Mouse (Mus musculus) forebrain, embryonic 13.5 days (tissue): Measurements from ENCODE around the gene March9. TPM values are rescaled to one million over a fixed set of nuclear protein-coding genes. Genes with fewer than 3 reads are reported as not detected.

ENCODE experiments used
- ATAC-seq: fragments of 200-750 bp; cut with Nextera tagmentation; 2 replicates; pipeline ENCODE4 v1.8.0; 2017
- H3K27ac ChIP-seq: fragments of 300-500 bp; sonication (generic); 2 replicates; pipeline ENCODE4 v1.5.1; 2015; ENCODE audit warnings: inconsistent platforms, mild to moderate bottlenecking, moderate library complexity
- H3K27me3 ChIP-seq: fragments of 300-500 bp; sonication (generic); 2 replicates; pipeline ENCODE4 v1.6.1; 2015; ENCODE audit warnings: mild to moderate bottlenecking, inconsistent platforms
- H3K36me3 ChIP-seq: fragments of 300-500 bp; sonication (generic); 2 replicates; pipeline ENCODE4 v1.6.1; 2015; ENCODE audit warnings: mild to moderate bottlenecking, inconsistent platforms; ENCODE audit not compliant: poor library complexity, severe bottlenecking
- H3K4me1 ChIP-seq: fragments of 300-500 bp; sonication (generic); 2 replicates; pipeline ENCODE4 v1.6.1; 2015; ENCODE audit warnings: inconsistent platforms
- H3K4me2 ChIP-seq: fragments of 300-500 bp; sonication (generic); 2 replicates; pipeline ENCODE4 v1.6.1; 2015; ENCODE audit warnings: inconsistent platforms, mild to moderate bottlenecking, moderate library complexity
- H3K4me3 ChIP-seq: fragments of 300-500 bp; sonication (generic); 2 replicates; pipeline ENCODE4 v1.5.1; 2015; ENCODE audit warnings: mild to moderate bottlenecking, inconsistent platforms
- H3K9ac ChIP-seq: fragments of 300-500 bp; sonication (generic); 2 replicates; pipeline ENCODE4 v1.6.1; 2015; ENCODE audit warnings: mild to moderate bottlenecking, inconsistent platforms
- H3K9me3 ChIP-seq: fragments of 300-500 bp; sonication (generic); replicated peaks from 2 replicates; pipeline ENCODE4 v1.6.1; 2016; ENCODE audit warnings: inconsistent platforms
- WGBS: fragments of 180-500 bp; shearing (Covaris S2); methylation state at CpG from one replicate; pipeline ENCODE4 v1.1.7; 2015; 5-methylcytosine and 5-hydroxymethylcytosine counted together
- polyA plus RNA-seq: library from polyadenylated mRNA; unstranded; fragments of >200 nt; fragmentation: Nextera tagmentation; extraction: Ambion mirVana; gene quantifications from 2 replicates; pipeline ENCODE4 v1.2.1, GENCODE M21; 2015

Gene March9
- polyA plus RNA-seq, 1 experiment from 2014 or later = 4.0 TPM

- peak overlapping the region; percentile 51 for H3K9ac ChIP-seq
- 7% methylated on average over 45 of the region's 51 CpGs for WGBS
Observed at GRCm38 (mm10) chr10:127091507-127092396, 31.8 kb upstream of the March9 start.

GRCm38 (mm10) chr10:127090560-127091411 lies 30.8 kb upstream of the March9 start:
- Histone ChIP-seq H3K4me3 (peak overlapping the region; percentile 36), H3K27ac (no peak overlapping the region), H3K4me1 (peaks cover 29% of the 10 kb centered on the region), H3K9ac (peak overlapping the region; percentile 51), H3K36me3 (peaks cover 20% of the 10 kb centered on the region), H3K27me3 (peaks cover 63% of the 10 kb centered on the region), H3K9me3 (no peaks in the 10 kb centered on the region), H3K4me2 (peak overlapping the region; percentile 59)
- ATAC-seq = peak; percentile 25
- 6% methylated on average over 57 of the region's 57 CpGs for WGBS

More at GRCm38 (mm10) chr10:127091507-127092396, 31.8 kb upstream of the March9 start:
- peak overlapping the region; percentile 36 for H3K4me3 ChIP-seq
- H3K4me2 ChIP-seq = peak overlapping the region; percentile 59
- H3K27me3 ChIP-seq = peaks cover 62% of the 10 kb centered on the region
- H3K27ac ChIP-seq = no peak overlapping the region
- H3K4me1 ChIP-seq = peaks cover 29% of the 10 kb centered on the region
- peak; percentile 53 for ATAC-seq
- H3K9me3 ChIP-seq = no peaks in the 10 kb centered on the region
- peaks cover 27% of the 10 kb centered on the region for H3K36me3 ChIP-seq

- Histone ChIP-seq H3K4me3 (no peak overlapping the region), H3K4me2 (no peak overlapping the region), H3K27ac (no peak overlapping the region), H3K27me3 (peaks cover 71% of the 10 kb centered on the region), H3K9me3 (no peaks in the 10 kb centered on the region), H3K9ac (no peak overlapping the region), H3K4me1 (peaks cover 28% of the 10 kb centered on the region), H3K36me3 (peaks cover 18% of the 10 kb centered on the region)
- no peak for ATAC-seq
- WGBS = 70% methylated on average over 6 of the region's 6 CpGs
Observed at GRCm38 (mm10) chr10:127085633-127086032, 25.6 kb upstream of the March9 start.

GRCm38 (mm10) chr10:127085052-127085451 lies 25.1 kb upstream of the March9 start:
- H3K27me3 ChIP-seq = peaks cover 71% of the 10 kb centered on the region
- 88% methylated on average over 9 of the region's 9 CpGs for WGBS
- H3K9ac ChIP-seq = no peak overlapping the region
- H3K4me3 ChIP-seq = no peak overlapping the region
- peaks cover 29% of the 10 kb centered on the region for H3K4me1 ChIP-seq
- no peaks in the 10 kb centered on the region for H3K9me3 ChIP-seq
- H3K36me3 ChIP-seq = peaks cover 18% of the 10 kb centered on the region
- H3K4me2 ChIP-seq = no peak overlapping the region
- no peak overlapping the region for H3K27ac ChIP-seq
- ATAC-seq = no peak

GRCm38 (mm10) chr10:127083915-127084306 lies 23.9 kb upstream of the March9 start:
- Histone ChIP-seq H3K4me3 (no peak overlapping the region), H3K27me3 (peaks cover 68% of the 10 kb centered on the region), H3K9ac (no peak overlapping the region), H3K27ac (no peak overlapping the region), H3K4me2 (no peak overlapping the region), H3K36me3 (peaks cover 18% of the 10 kb centered on the region), H3K9me3 (no peaks in the 10 kb centered on the region), H3K4me1 (peaks cover 35% of the 10 kb centered on the region)
- ATAC-seq = no peak
- WGBS = 65% methylated on average over 5 of the region's 5 CpGs

- Histone ChIP-seq H3K9me3 (no peaks in the 10 kb centered on the region), H3K36me3 (peaks cover 18% of the 10 kb centered on the region), H3K4me2 (no peak overlapping the region), H3K4me1 (peaks cover 36% of the 10 kb centered on the region), H3K4me3 (no peak overlapping the region), H3K9ac (no peak overlapping the region), H3K27ac (no peak overlapping the region), H3K27me3 (peaks cover 64% of the 10 kb centered on the region)
- no peak for ATAC-seq
- 33% methylated on average over 8 of the region's 8 CpGs for WGBS
Observed at GRCm38 (mm10) chr10:127083292-127083914, 23.4 kb upstream of the March9 start.

- Histone ChIP-seq H3K27me3 (peaks cover 61% of the 10 kb centered on the region), H3K9me3 (no peaks in the 10 kb centered on the region), H3K4me1 (peaks cover 46% of the 10 kb centered on the region), H3K4me2 (peak overlapping the region; percentile 99), H3K9ac (peak overlapping the region; percentile 81), H3K36me3 (peaks cover 10% of the 10 kb centered on the region; the same call in 1 of the 2 replicates), H3K4me3 (peak overlapping the region; percentile 67), H3K27ac (no peak overlapping the region)
- peak; percentile 16; the same call in 1 of the 2 replicates for ATAC-seq
- WGBS = 30% methylated on average over 8 of the region's 8 CpGs
Observed at GRCm38 (mm10) chr10:127081996-127082620, 22.1 kb upstream of the March9 start.

GRCm38 (mm10) chr10:127080901-127081780 lies 21.2 kb upstream of the March9 start:
- H3K4me1 ChIP-seq = peaks cover 46% of the 10 kb centered on the region
- no peak overlapping the region for H3K27ac ChIP-seq
- peaks cover 62% of the 10 kb centered on the region for H3K27me3 ChIP-seq
- 4% methylated on average over 48 of the region's 48 CpGs for WGBS
- H3K36me3 ChIP-seq = peaks cover 6% of the 10 kb centered on the region; the same call in 1 of the 2 replicates
- peak overlapping the region; percentile 99 for H3K4me2 ChIP-seq
- H3K9me3 ChIP-seq = no peaks in the 10 kb centered on the region
- ATAC-seq = no peak
- H3K9ac ChIP-seq = peak overlapping the region; percentile 81
- H3K4me3 ChIP-seq = peak overlapping the region; percentile 67

GRCm38 (mm10) chr10:127079665-127080391 lies 19.8 kb upstream of the March9 start:
- H3K9me3 ChIP-seq = no peaks in the 10 kb centered on the region
- H3K27ac ChIP-seq = no peak overlapping the region; the same call in 1 of the 2 replicates
- WGBS = 2% methylated on average over 69 of the region's 70 CpGs
- H3K4me1 ChIP-seq = peaks cover 46% of the 10 kb centered on the region
- H3K4me3 ChIP-seq = peak overlapping the region; percentile 67
- H3K9ac ChIP-seq = peak overlapping the region; percentile 81
- ATAC-seq = 0 out of 2 replicates have a peak, but pooled peaks have one; percentile 0
- peak overlapping the region; percentile 99 for H3K4me2 ChIP-seq
- H3K36me3 ChIP-seq = peaks cover 4% of the 10 kb centered on the region; the same call in 1 of the 2 replicates
- H3K27me3 ChIP-seq = peaks cover 58% of the 10 kb centered on the region
